Mouse (Mus musculus) embryonic facial prominence, embryonic 11.5 days (tissue): ENCODE results near the gene Clip2. TPM values are rescaled to one million over a fixed set of nuclear protein-coding genes. Genes with fewer than 3 reads are reported as not detected.

Experiments used
- ATAC-seq: fragments of 200-750 bp; cut with Nextera tagmentation; replicated peaks from 2 replicates; pipeline ENCODE4 v1.8.0; 2017; ENCODE audit warnings: low read depth; ENCODE audit not compliant: insufficient number of reproducible peaks, low FRiP score, low TSS enrichment
- DNase-seq: peaks from one replicate; pipeline ENCODE4 v3.0.0-alpha.2; 2015; ENCODE audit warnings: low spot score
- H3K27ac ChIP-seq: fragments of 300-500 bp; sonication (generic); replicated peaks from 2 replicates; pipeline ENCODE4 v1.5.1; 2014; ENCODE audit warnings: mild to moderate bottlenecking, low read depth, low read length, control low read depth
- H3K27me3 ChIP-seq: fragments of 300-500 bp; sonication (generic); 2 replicates; pipeline ENCODE4 v1.6.1; 2014; ENCODE audit warnings: mild to moderate bottlenecking, low read length, moderate library complexity, mixed read lengths; ENCODE audit not compliant: control insufficient read depth, insufficient read depth
- H3K36me3 ChIP-seq: fragments of 300-500 bp; sonication (generic); replicated peaks from 2 replicates; pipeline ENCODE4 v1.6.1; 2014; ENCODE audit warnings: low read depth, mild to moderate bottlenecking, low read length, moderate library complexity, mixed read lengths; ENCODE audit not compliant: control insufficient read depth, insufficient read depth
- H3K4me1 ChIP-seq: fragments of 300-500 bp; sonication (generic); 2 replicates; pipeline ENCODE4 v1.6.1; 2014; ENCODE audit warnings: low read length, mixed read lengths; ENCODE audit not compliant: control insufficient read depth, insufficient read depth
- H3K4me2 ChIP-seq: fragments of 300-500 bp; sonication (generic); 2 replicates; pipeline ENCODE4 v1.6.1; 2014; ENCODE audit warnings: low read depth, mild to moderate bottlenecking, control low read depth, low read length, moderate library complexity
- H3K4me3 ChIP-seq: fragments of 300-500 bp; sonication (generic); 2 replicates; pipeline ENCODE4 v1.5.1; 2014; ENCODE audit warnings: low read depth, low read length, control low read depth
- H3K9ac ChIP-seq: fragments of 300-500 bp; sonication (generic); replicated peaks from 2 replicates; pipeline ENCODE4 v1.6.1; 2014; ENCODE audit warnings: mild to moderate bottlenecking, control low read depth, low read length
- H3K9me3 ChIP-seq: fragments of 300-500 bp; sonication (generic); replicated peaks from 2 replicates; pipeline ENCODE4 v1.6.1; 2016; ENCODE audit warnings: mild to moderate bottlenecking, low read length, inconsistent platforms, mixed read lengths; ENCODE audit not compliant: control insufficient read depth
- WGBS: fragments of 180-500 bp; shearing (Covaris S2); extraction: QIAGEN DNeasy Blood & Tissue Kit; methylation state at CpG from one replicate; pipeline ENCODE4 v1.1.7; 2014; 5-methylcytosine and 5-hydroxymethylcytosine counted together
- polyA plus RNA-seq: library from polyadenylated mRNA; unstranded; fragments of >200 nt; fragmentation: Nextera tagmentation; extraction: Ambion mirVana; gene quantifications from 2 replicates; pipeline ENCODE4 v1.2.1, GENCODE M21; 2014

Clip2 gene
- polyA plus RNA-seq, 1 experiment from 2014 or later, result 4.6 TPM

DNA sequence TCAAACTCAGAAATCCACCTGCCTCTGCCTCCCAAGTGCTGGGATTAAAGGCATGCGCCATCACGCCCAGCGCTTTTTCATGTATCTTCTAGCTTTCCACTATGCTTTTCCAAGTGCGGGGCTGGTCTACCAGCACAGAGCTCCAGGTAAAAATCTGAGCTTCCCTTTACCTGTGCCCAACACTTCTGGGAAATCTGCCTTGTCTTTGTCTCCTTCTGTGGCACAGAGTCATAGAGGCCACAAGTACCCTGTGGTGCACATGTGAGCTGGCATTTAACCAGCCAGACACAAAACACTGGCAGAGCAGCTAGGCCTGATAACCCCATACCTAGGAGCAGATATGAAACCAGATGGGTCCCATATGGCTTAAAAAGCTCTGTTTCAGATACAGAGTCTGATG, 59.3 kb downstream of the Clip2 start:
- Histone ChIP-seq H3K9ac (no peak overlapping the region), H3K4me1 (no peaks in the 10 kb centered on the region), H3K9me3 (no peaks in the 10 kb centered on the region), H3K36me3 (peaks cover 10% of the 10 kb centered on the region), H3K4me2 (no peak overlapping the region), H3K27ac (no peak overlapping the region), H3K27me3 (no peaks in the 10 kb centered on the region), H3K4me3 (no peak overlapping the region)
- WGBS, result 98% methylated on average over 4 of the region's 4 CpGs
- DNase-seq (no peak), ATAC-seq (no peak)

GRCm38 (mm10) chr5:134491712-134492417, 60.4 kb downstream of the Clip2 start:
- H3K27ac ChIP-seq, result no peak overlapping the region
- no peak overlapping the region for H3K4me3 ChIP-seq
- H3K27me3 ChIP-seq, result no peaks in the 10 kb centered on the region
- H3K4me1 ChIP-seq, result no peaks in the 10 kb centered on the region
- WGBS, result 24% methylated on average over 18 of the region's 18 CpGs
- DNase-seq, result peak; percentile 93
- 0 out of 2 replicates have a peak, but pooled peaks have one; percentile 25 for ATAC-seq
- H3K9ac ChIP-seq, result no peak overlapping the region
- peaks cover 2% of the 10 kb centered on the region for H3K36me3 ChIP-seq
- H3K9me3 ChIP-seq, result no peaks in the 10 kb centered on the region
- H3K4me2 ChIP-seq, result no peak overlapping the region

DNA sequence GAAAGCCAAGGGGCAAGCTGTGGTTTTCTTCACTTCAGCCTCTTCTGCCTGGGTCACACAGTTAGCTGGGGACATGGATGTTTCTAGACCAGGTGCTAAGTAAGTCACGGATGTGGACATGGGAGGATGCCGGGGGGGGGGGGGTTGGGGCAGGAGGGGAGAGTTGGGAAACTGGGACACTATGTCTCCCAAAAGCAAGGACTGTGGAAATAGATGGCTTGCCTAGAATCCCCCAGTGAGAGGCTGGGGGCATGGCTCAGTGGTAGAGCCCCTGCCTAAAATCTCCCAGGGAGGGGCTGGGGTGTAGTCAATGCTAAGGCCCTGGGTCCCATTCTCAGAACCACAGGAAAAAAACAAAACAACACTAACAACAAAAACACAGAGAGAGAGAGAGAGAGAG, 61.0 kb downstream of the Clip2 start:
- 94% methylated on average over 2 of the region's 2 CpGs for WGBS

DNA sequence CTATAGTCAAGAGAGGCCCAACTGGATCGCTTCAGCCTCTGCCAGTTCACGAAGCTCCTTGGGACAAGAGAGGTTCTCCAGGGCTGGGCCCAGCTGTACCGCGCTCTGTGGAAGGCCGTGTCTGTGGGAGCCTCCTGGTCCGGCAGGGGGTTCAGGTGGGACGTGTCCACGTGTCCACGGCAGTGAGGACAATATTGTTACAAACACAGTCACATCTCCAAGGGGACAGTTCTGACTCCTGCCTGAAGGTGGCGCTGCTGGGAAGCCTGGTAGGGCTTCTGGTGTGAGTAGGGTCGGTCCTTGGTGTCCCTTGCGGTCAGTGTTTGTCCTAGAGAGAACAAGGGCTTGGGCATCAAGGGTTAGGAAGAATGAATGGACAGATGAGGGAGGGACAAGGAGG, 61.8 kb downstream of the Clip2 start:
- H3K27ac ChIP-seq, result no peak overlapping the region
- no peaks in the 10 kb centered on the region for H3K27me3 ChIP-seq
- ATAC-seq (no peak), DNase-seq (no peak)
- peaks cover 2% of the 10 kb centered on the region for H3K36me3 ChIP-seq
- no peak overlapping the region for H3K4me3 ChIP-seq
- no peaks in the 10 kb centered on the region for H3K4me1 ChIP-seq
- no peaks in the 10 kb centered on the region for H3K9me3 ChIP-seq
- 86% methylated on average over 12 of the region's 12 CpGs for WGBS
- no peak overlapping the region for H3K9ac ChIP-seq
- no peak overlapping the region for H3K4me2 ChIP-seq

More for the DNA sequence above, 61.0 kb downstream of the Clip2 start:
- H3K27ac ChIP-seq, result no peak overlapping the region
- no peaks in the 10 kb centered on the region for H3K27me3 ChIP-seq
- DNase-seq, result no peak
- no peak for ATAC-seq
- H3K9ac ChIP-seq, result no peak overlapping the region
- H3K4me2 ChIP-seq, result no peak overlapping the region
- no peaks in the 10 kb centered on the region for H3K9me3 ChIP-seq
- no peaks in the 10 kb centered on the region for H3K4me1 ChIP-seq
- no peak overlapping the region for H3K4me3 ChIP-seq
- peaks cover 2% of the 10 kb centered on the region for H3K36me3 ChIP-seq

DNA sequence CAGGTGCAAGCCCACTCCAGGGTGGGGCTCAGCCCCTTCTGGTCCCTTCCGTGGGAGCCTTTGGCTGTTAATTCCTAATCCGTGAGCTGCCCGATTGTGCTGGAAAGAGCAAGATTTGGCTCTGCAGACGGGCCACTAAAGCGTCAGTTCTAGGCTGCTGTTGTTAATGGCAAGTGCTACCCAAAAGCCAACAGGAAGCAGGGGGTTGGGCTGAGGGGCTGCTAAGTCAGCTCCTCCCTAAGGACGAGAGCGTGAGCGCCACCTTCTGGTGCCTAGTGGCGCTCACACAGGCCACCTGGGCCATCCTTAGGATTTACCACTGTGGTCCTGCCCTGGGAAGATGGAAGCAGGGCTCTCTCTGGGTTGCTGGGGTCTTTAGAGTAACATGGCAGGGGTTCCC, 62.7 kb downstream of the Clip2 start:
- no peak overlapping the region for H3K4me2 ChIP-seq

GRCm38 (mm10) chr5:134488596-134488995, 63.6 kb downstream of the Clip2 start:
- H3K4me1 ChIP-seq, result no peaks in the 10 kb centered on the region
- H3K9ac ChIP-seq, result no peak overlapping the region
- H3K27ac ChIP-seq, result no peak overlapping the region
- no peak overlapping the region for H3K4me2 ChIP-seq
- no peak for DNase-seq
- 90% methylated on average over 4 of the region's 4 CpGs for WGBS
- no peak overlapping the region for H3K4me3 ChIP-seq
- peaks cover 2% of the 10 kb centered on the region for H3K36me3 ChIP-seq
- no peaks in the 10 kb centered on the region for H3K27me3 ChIP-seq
- ATAC-seq, result no peak
- no peaks in the 10 kb centered on the region for H3K9me3 ChIP-seq

More for the DNA sequence above, 62.7 kb downstream of the Clip2 start:
- no peak overlapping the region for H3K27ac ChIP-seq
- DNase-seq (peak; percentile 76), ATAC-seq (no peak)
- peaks cover 2% of the 10 kb centered on the region for H3K36me3 ChIP-seq
- H3K4me3 ChIP-seq, result no peak overlapping the region
- no peaks in the 10 kb centered on the region for H3K9me3 ChIP-seq
- H3K4me1 ChIP-seq, result no peaks in the 10 kb centered on the region
- H3K27me3 ChIP-seq, result no peaks in the 10 kb centered on the region
- 30% methylated on average over 9 of the region's 9 CpGs for WGBS
- no peak overlapping the region for H3K9ac ChIP-seq

- H3K27ac ChIP-seq, result no peak overlapping the region
- DNase-seq (peak; percentile 30), ATAC-seq (no peak)
- H3K4me1 ChIP-seq, result no peaks in the 10 kb centered on the region
- H3K4me2 ChIP-seq, result no peak overlapping the region
- H3K9ac ChIP-seq, result no peak overlapping the region
- H3K4me3 ChIP-seq, result no peak overlapping the region
- H3K27me3 ChIP-seq, result no peaks in the 10 kb centered on the region
- H3K36me3 ChIP-seq, result peaks cover under 1% of the 10 kb centered on the region
- 54% methylated on average over 10 of the region's 10 CpGs for WGBS
- H3K9me3 ChIP-seq, result no peaks in the 10 kb centered on the region
These were observed 64.2 kb downstream of the Clip2 start for GRCm38 (mm10) chr5:134488042-134488441.

DNA sequence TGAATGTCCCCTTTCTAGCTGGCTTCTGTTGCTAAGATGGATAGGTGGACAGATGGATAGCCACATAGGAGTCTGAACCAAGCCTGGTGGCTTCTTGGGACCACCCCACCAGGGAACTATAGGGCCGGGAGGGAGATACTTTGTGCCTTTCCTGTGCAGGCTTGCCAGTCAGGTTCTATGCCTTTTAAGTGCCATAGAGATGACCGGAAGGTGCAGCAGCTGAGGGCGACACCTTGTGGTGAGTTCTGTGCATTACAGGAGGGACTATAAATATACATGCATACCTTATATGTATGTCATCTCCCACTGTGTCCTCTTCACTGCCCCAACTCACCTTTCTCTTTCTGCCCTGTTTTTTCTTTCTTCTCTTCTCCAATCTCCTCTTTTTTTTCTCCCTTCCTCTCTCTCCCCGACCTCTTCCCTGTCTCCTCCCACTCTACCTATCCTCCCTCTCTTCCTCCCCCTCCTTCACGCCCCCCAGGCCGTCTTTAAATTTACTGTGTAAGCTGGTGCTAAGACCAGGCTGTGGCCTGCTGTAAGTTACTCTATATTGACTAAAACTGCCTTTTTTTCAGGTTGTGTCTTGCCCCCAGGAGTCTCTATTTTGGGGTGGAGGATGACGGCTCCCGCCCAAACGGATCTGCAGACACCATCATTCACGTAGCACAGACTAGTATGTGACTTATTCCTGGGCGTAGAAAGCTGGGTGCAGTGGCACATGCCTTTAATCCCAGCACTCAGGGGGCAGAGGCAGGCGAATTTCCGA, 66.2 kb downstream of the Clip2 start:
- peak; percentile 93 for DNase-seq
- H3K4me2 ChIP-seq, result no peak overlapping the region
- H3K9me3 ChIP-seq, result no peaks in the 10 kb centered on the region
- no peaks in the 10 kb centered on the region; the same call in 1 of the 2 replicates for H3K36me3 ChIP-seq
- WGBS, result 57% methylated on average over 13 of the region's 13 CpGs
- ATAC-seq, result no peak
- H3K4me1 ChIP-seq, result no peaks in the 10 kb centered on the region
- H3K27me3 ChIP-seq, result no peaks in the 10 kb centered on the region
- H3K9ac ChIP-seq, result no peak overlapping the region
- H3K27ac ChIP-seq, result no peak overlapping the region
- no peak overlapping the region for H3K4me3 ChIP-seq
